Mouse (Mus musculus): ENCODE measurements around the gene Mrgpre.

GRCm38 (mm10) chr7:143823266-143823605 lies 38.9 kb upstream of the Mrgpre start:
- no peak for TF ChIP-seq MEF2A (IDR thresholded peaks at IDR 0.05; ENCODE audit: extremely low read depth, insufficient replicate concordance, low read depth, low read length, poor library complexity, severe bottlenecking)
- TF ChIP-seq CTCF (IDR thresholded peaks at IDR 0.05 in 2 of 3, conservative IDR thresholded peaks at IDR 0.05 in 1 of 3; ENCODE audit: control insufficient read depth in 1 of 3, insufficient read depth in 1 of 3, low read depth in 2 of 3, low read length in 3 of 3, poor library complexity in 1 of 3, severe bottlenecking in 1 of 3), result 0 out of 6 replicates have a peak, but pooled peaks of 1 of the 3 experiments have one; percentile 3
- no peak for TF ChIP-seq POLR2A (IDR thresholded peaks at IDR 0.05; ENCODE audit: control insufficient read depth in 1 of 2, insufficient read depth in 1 of 2, low read depth in 1 of 2, low read length in 2 of 2, poor library complexity in 1 of 2)
- TF ChIP-seq ZNF384 (IDR thresholded peaks at IDR 0.05; ENCODE audit: low read depth, low read length), result no peak
- TF ChIP-seq ZMIZ1 (IDR thresholded peaks at IDR 0.05; ENCODE audit: low read depth, low read length), result no peak
- TF ChIP-seq MAX (IDR thresholded peaks at IDR 0.05; ENCODE audit: low read length), result no peak
- no peak for TF ChIP-seq NRF1 (IDR thresholded peaks at IDR 0.05; ENCODE audit: insufficient read depth, low read depth, low read length, poor library complexity, severe bottlenecking)
- TF ChIP-seq POLR2AphosphoS2 (IDR thresholded peaks at IDR 0.05; ENCODE audit: low read length), result no peak
- no peak for TF ChIP-seq USF1 (IDR thresholded peaks at IDR 0.05; ENCODE audit: low read depth, low read length)
- TF ChIP-seq JUND (IDR thresholded peaks at IDR 0.05; ENCODE audit: low read depth, low read length), result no peak
- no peak for TF ChIP-seq ZC3H11A (IDR thresholded peaks at IDR 0.05; ENCODE audit: low read depth, low read length)

Data from MEL (cell line).